Mouse (Mus musculus): ENCODE results near the gene Sgca. TPM values are rescaled to one million over a fixed set of nuclear protein-coding genes. Genes with fewer than 3 reads are reported as not detected.

Sgca gene
- polyA plus RNA-seq, 1 experiment from 2014 or later: 1.2 TPM

GRCm38 (mm10) chr11:94957693-94958064 lies 18.4 kb downstream of the Sgca start:
- Histone ChIP-seq H3K27me3 (no peaks in the 10 kb centered on the region), H3K4me2 (no peak overlapping the region), H3K9ac (no peak overlapping the region), H3K4me3 (replicated peaks) (no peak overlapping the region), H3K9me3 (replicated peaks) (no peaks in the 10 kb centered on the region), H3K4me1 (peaks cover 15% of the 10 kb centered on the region), H3K27ac (peak overlapping the region; percentile 59), H3K36me3 (no peaks in the 10 kb centered on the region)
- WGBS: 86% methylated on average over 9 of the region's 9 CpGs
- no peak for ATAC-seq (replicated peaks; ENCODE audit: low FRiP score)

GRCm38 (mm10) chr11:94955103-94955502 lies 21.0 kb downstream of the Sgca start:
- WGBS: 83% methylated on average over 9 of the region's 9 CpGs
- H3K4me2 ChIP-seq: no peak overlapping the region

GRCm38 (mm10) chr11:94952169-94952568 lies 24.0 kb downstream of the Sgca start:
- no peak overlapping the region for H3K27ac ChIP-seq

More at GRCm38 (mm10) chr11:94955103-94955502, 21.0 kb downstream of the Sgca start:
- no peak for ATAC-seq (replicated peaks; ENCODE audit: low FRiP score)
- Histone ChIP-seq H3K9me3 (replicated peaks) (no peaks in the 10 kb centered on the region), H3K27me3 (no peaks in the 10 kb centered on the region), H3K27ac (no peak overlapping the region), H3K9ac (no peak overlapping the region), H3K4me3 (replicated peaks) (no peak overlapping the region), H3K36me3 (peaks cover 17% of the 10 kb centered on the region), H3K4me1 (peaks cover 19% of the 10 kb centered on the region)

GRCm38 (mm10) chr11:94945236-94945635 lies 30.9 kb downstream of the Sgca start:
- Histone ChIP-seq H3K4me2 (no peak overlapping the region), H3K27me3 (no peaks in the 10 kb centered on the region), H3K4me1 (peaks cover 6% of the 10 kb centered on the region; the same call in 1 of the 2 replicates), H3K9me3 (replicated peaks) (no peaks in the 10 kb centered on the region), H3K36me3 (peaks cover 84% of the 10 kb centered on the region), H3K9ac (no peak overlapping the region), H3K27ac (peak overlapping the region; percentile 70), H3K4me3 (replicated peaks) (no peak overlapping the region)
- WGBS: 86% methylated on average over 12 of the region's 12 CpGs
- ATAC-seq (replicated peaks; ENCODE audit: low FRiP score): no peak

More at GRCm38 (mm10) chr11:94952169-94952568, 24.0 kb downstream of the Sgca start:
- no peak for ATAC-seq (replicated peaks; ENCODE audit: low FRiP score)
- Histone ChIP-seq H3K4me3 (replicated peaks) (no peak overlapping the region), H3K9ac (no peak overlapping the region), H3K36me3 (peaks cover 41% of the 10 kb centered on the region), H3K9me3 (replicated peaks) (no peaks in the 10 kb centered on the region), H3K4me2 (no peak overlapping the region), H3K27me3 (no peaks in the 10 kb centered on the region), H3K4me1 (peaks cover 5% of the 10 kb centered on the region)
- 5% methylated on average over 6 of the region's 6 CpGs for WGBS

GRCm38 (mm10) chr11:94944295-94944694 lies 31.8 kb downstream of the Sgca start:
- no peak for ATAC-seq (replicated peaks; ENCODE audit: low FRiP score)
- Histone ChIP-seq H3K36me3 (peaks cover 83% of the 10 kb centered on the region), H3K4me2 (no peak overlapping the region), H3K9me3 (replicated peaks) (no peaks in the 10 kb centered on the region), H3K27me3 (peaks cover 7% of the 10 kb centered on the region), H3K9ac (no peak overlapping the region), H3K4me3 (replicated peaks) (no peak overlapping the region), H3K27ac (peak overlapping the region; percentile 70), H3K4me1 (peaks cover 6% of the 10 kb centered on the region; the same call in 1 of the 2 replicates)
- WGBS: 17% methylated on average over 8 of the region's 8 CpGs

- Histone ChIP-seq H3K27ac (peak overlapping the region; percentile 70), H3K9ac (no peak overlapping the region), H3K36me3 (peaks cover 76% of the 10 kb centered on the region), H3K4me3 (replicated peaks) (no peak overlapping the region), H3K4me2 (no peak overlapping the region), H3K4me1 (peaks cover 16% of the 10 kb centered on the region), H3K27me3 (peaks cover 17% of the 10 kb centered on the region), H3K9me3 (replicated peaks) (no peaks in the 10 kb centered on the region)
- ATAC-seq (replicated peaks; ENCODE audit: low FRiP score): no peak
- WGBS: 75% methylated on average over 15 of the region's 15 CpGs
These were observed 33.1 kb downstream of the Sgca start for GRCm38 (mm10) chr11:94943054-94943453.

GRCm38 (mm10) chr11:94942282-94943023 lies 33.7 kb downstream of the Sgca start:
- H3K36me3 ChIP-seq: peaks cover 70% of the 10 kb centered on the region
- no peak overlapping the region for H3K4me2 ChIP-seq

GRCm38 (mm10) chr11:94941776-94942175 lies 34.4 kb downstream of the Sgca start:
- peaks cover 25% of the 10 kb centered on the region for H3K27me3 ChIP-seq
- H3K9ac ChIP-seq: no peak overlapping the region
- 80% methylated on average over 8 of the region's 8 CpGs for WGBS
- H3K27ac ChIP-seq: peak overlapping the region; percentile 70
- H3K36me3 ChIP-seq: peaks cover 67% of the 10 kb centered on the region
- no peak for ATAC-seq (replicated peaks; ENCODE audit: low FRiP score)
- no peak overlapping the region for H3K4me2 ChIP-seq
- H3K4me1 ChIP-seq: peaks cover 27% of the 10 kb centered on the region
- H3K4me3 ChIP-seq (replicated peaks): no peak overlapping the region
- no peaks in the 10 kb centered on the region for H3K9me3 ChIP-seq (replicated peaks)

More at GRCm38 (mm10) chr11:94942282-94943023, 33.7 kb downstream of the Sgca start:
- Histone ChIP-seq H3K9ac (no peak overlapping the region), H3K27me3 (peaks cover 23% of the 10 kb centered on the region), H3K9me3 (replicated peaks) (no peaks in the 10 kb centered on the region), H3K4me3 (replicated peaks) (no peak overlapping the region), H3K27ac (peak overlapping the region; percentile 70), H3K4me1 (peaks cover 22% of the 10 kb centered on the region)
- ATAC-seq (replicated peaks; ENCODE audit: low FRiP score): no peak
- 56% methylated on average over 13 of the region's 13 CpGs for WGBS

- no peak for ATAC-seq (replicated peaks; ENCODE audit: low FRiP score)
- Histone ChIP-seq H3K4me3 (replicated peaks) (no peak overlapping the region), H3K9me3 (replicated peaks) (no peaks in the 10 kb centered on the region), H3K4me2 (no peak overlapping the region), H3K4me1 (peaks cover 33% of the 10 kb centered on the region), H3K27me3 (peaks cover 29% of the 10 kb centered on the region), H3K36me3 (peaks cover 61% of the 10 kb centered on the region), H3K27ac (peak overlapping the region; percentile 70), H3K9ac (no peak overlapping the region)
- 49% methylated on average over 9 of the region's 9 CpGs for WGBS
These were observed 35.0 kb downstream of the Sgca start for GRCm38 (mm10) chr11:94941121-94941520.

- WGBS: 21% methylated on average over 4 of the region's 4 CpGs
- Histone ChIP-seq H3K36me3 (peaks cover 42% of the 10 kb centered on the region), H3K9me3 (replicated peaks) (no peaks in the 10 kb centered on the region), H3K4me2 (peak overlapping the region; percentile 84), H3K4me1 (peaks cover 52% of the 10 kb centered on the region), H3K27me3 (peaks cover 44% of the 10 kb centered on the region), H3K9ac (no peak overlapping the region), H3K4me3 (replicated peaks) (peak overlapping the region; percentile 53), H3K27ac (peak overlapping the region; percentile 70)
- ATAC-seq (replicated peaks; ENCODE audit: low FRiP score): no peak
These were observed 36.8 kb downstream of the Sgca start for GRCm38 (mm10) chr11:94939280-94939679.

- Histone ChIP-seq H3K9ac (peak overlapping the region; percentile 51), H3K27ac (peak overlapping the region; percentile 92), H3K27me3 (peaks cover 52% of the 10 kb centered on the region), H3K9me3 (replicated peaks) (no peaks in the 10 kb centered on the region), H3K4me3 (replicated peaks) (peak overlapping the region; percentile 53), H3K4me1 (peaks cover 61% of the 10 kb centered on the region), H3K4me2 (peak overlapping the region; percentile 84), H3K36me3 (peaks cover 33% of the 10 kb centered on the region)
- ATAC-seq (replicated peaks; ENCODE audit: low FRiP score): no peak
- 16% methylated on average over 9 of the region's 9 CpGs for WGBS
These were observed 37.8 kb downstream of the Sgca start for GRCm38 (mm10) chr11:94938296-94938695.

- peak overlapping the region; percentile 84 for H3K4me2 ChIP-seq
- H3K27ac ChIP-seq: peak overlapping the region; percentile 92
- WGBS: under 1% methylated on average over 15 of the region's 15 CpGs
- H3K27me3 ChIP-seq: peaks cover 56% of the 10 kb centered on the region
- peak overlapping the region; percentile 51 for H3K9ac ChIP-seq
- peaks cover 67% of the 10 kb centered on the region for H3K4me1 ChIP-seq
- no peaks in the 10 kb centered on the region for H3K9me3 ChIP-seq (replicated peaks)
- no peak for ATAC-seq (replicated peaks; ENCODE audit: low FRiP score)
- H3K36me3 ChIP-seq: peaks cover 28% of the 10 kb centered on the region
- H3K4me3 ChIP-seq (replicated peaks): peak overlapping the region; percentile 53
These were observed 38.3 kb downstream of the Sgca start for GRCm38 (mm10) chr11:94937787-94938186.

Measured in kidney, embryonic 15.5 days (tissue).